Mouse (Mus musculus) intestine, embryonic 14.5 days (tissue): Measurements from ENCODE around the gene Olfr419. TPM values are rescaled to one million over a fixed set of nuclear protein-coding genes. Genes with fewer than 3 reads are reported as not detected.

ENCODE experiments used
- ATAC-seq: fragments of 200-750 bp; cut with Nextera tagmentation; replicated peaks from 2 replicates; pipeline ENCODE4 v1.8.0; 2017; ENCODE audit warnings: low read depth, moderate number of reproducible peaks, moderate TSS enrichment, moderate library complexity; ENCODE audit not compliant: low FRiP score, low TSS enrichment
- DNase-seq: peaks from one replicate; pipeline ENCODE4 v3.0.0-alpha.2; 2018; ENCODE audit warnings: low spot score
- H3K27ac ChIP-seq: fragments of 300-500 bp; sonication (generic); 2 replicates; pipeline ENCODE4 v1.5.1; 2014; ENCODE audit warnings: low read depth, mild to moderate bottlenecking, control low read depth
- H3K27me3 ChIP-seq: fragments of 300-500 bp; sonication (generic); replicated peaks from 2 replicates; pipeline ENCODE4 v1.6.1; 2014; ENCODE audit warnings: low read length, control low read depth; ENCODE audit not compliant: control insufficient read depth, insufficient read depth
- H3K36me3 ChIP-seq: fragments of 300-500 bp; sonication (generic); 2 replicates; pipeline ENCODE4 v1.6.1; 2014; ENCODE audit warnings: low read length, control low read depth; ENCODE audit not compliant: control insufficient read depth, insufficient read depth
- H3K4me1 ChIP-seq: fragments of 300-500 bp; sonication (generic); replicated peaks from 2 replicates; pipeline ENCODE4 v1.6.1; 2014; ENCODE audit warnings: low read length, control low read depth, mixed read lengths; ENCODE audit not compliant: control insufficient read depth, insufficient read depth
- H3K4me2 ChIP-seq: fragments of 300-500 bp; sonication (generic); 2 replicates; pipeline ENCODE4 v1.6.1; 2014; ENCODE audit warnings: low read length
- H3K4me3 ChIP-seq: fragments of 300-500 bp; sonication (generic); 2 replicates; pipeline ENCODE4 v1.5.1; 2014; ENCODE audit warnings: low read depth, low read length, control low read depth, mixed read lengths
- H3K9ac ChIP-seq: fragments of 300-500 bp; sonication (generic); 2 replicates; pipeline ENCODE4 v1.6.1; 2014; ENCODE audit warnings: mild to moderate bottlenecking, low read length
- H3K9me3 ChIP-seq: fragments of 300-500 bp; sonication (generic); 2 replicates; pipeline ENCODE4 v1.6.1; 2016; ENCODE audit warnings: low read length, control low read depth; ENCODE audit not compliant: control insufficient read depth
- WGBS: fragments of 180-500 bp; shearing (Covaris S2); extraction: QIAGEN DNeasy Blood & Tissue Kit; methylation state at CpG from one replicate; pipeline ENCODE4 v1.1.7; 2014; 5-methylcytosine and 5-hydroxymethylcytosine counted together
- polyA plus RNA-seq: library from polyadenylated mRNA; unstranded; fragments of >200 nt; fragmentation: Nextera tagmentation; extraction: Ambion mirVana; gene quantifications from 2 replicates; pipeline ENCODE4 v1.2.1, GENCODE M21; 2014

Olfr419 gene
- polyA plus RNA-seq = not detected in 2 replicates

DNA sequence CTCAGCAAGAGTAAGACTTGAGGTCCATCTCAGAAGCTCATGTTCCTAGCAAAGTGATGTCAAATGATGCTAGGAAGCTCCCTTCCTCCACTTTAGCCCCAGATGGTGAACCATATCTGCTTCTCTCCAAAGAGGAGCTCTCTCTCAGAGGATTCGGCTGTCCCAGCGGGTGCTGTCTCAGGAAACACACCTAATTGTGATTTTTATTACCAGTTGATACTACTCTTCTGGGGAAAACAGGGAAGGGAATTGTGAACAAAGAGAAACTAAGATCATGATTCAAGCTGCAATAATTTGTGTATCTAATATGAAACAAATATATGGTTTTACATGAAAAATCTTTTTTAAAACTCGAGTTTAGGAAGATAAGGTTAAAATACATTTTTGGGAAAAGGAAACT, at the start of gene Olfr419:
Gene Olfr419 (minus strand): TSS at position 101 of the 400 bp plus-strand sequence.
- H3K27me3 ChIP-seq = no peaks in the 10 kb centered on the region
- no peak within 1 kb of the TSS for H3K27ac ChIP-seq
- H3K36me3 ChIP-seq = no peaks in the 10 kb centered on the region
- no peak within 1 kb of the TSS for H3K4me2 ChIP-seq
- no peaks in the 10 kb centered on the region for H3K9me3 ChIP-seq
- H3K4me3 ChIP-seq = no peak within 1 kb of the TSS
- 73% methylated on average over 3 of the region's 3 CpGs for WGBS
- no peaks in the 10 kb centered on the region for H3K4me1 ChIP-seq
- DNase-seq (no peak), ATAC-seq (no peak)
- no peak within 1 kb of the TSS for H3K9ac ChIP-seq

GRCm38 (mm10) chr1:174270643-174271042, 18.8 kb upstream of the Olfr419 start:
- H3K9ac ChIP-seq = no peak overlapping the region
- H3K27me3 ChIP-seq = no peaks in the 10 kb centered on the region
- no peak overlapping the region for H3K4me2 ChIP-seq
- H3K36me3 ChIP-seq = no peaks in the 10 kb centered on the region
- 81% methylated on average over 3 of the region's 3 CpGs for WGBS
- DNase-seq (no peak), ATAC-seq (no peak)
- H3K9me3 ChIP-seq = no peaks in the 10 kb centered on the region
- no peak overlapping the region for H3K27ac ChIP-seq
- no peaks in the 10 kb centered on the region for H3K4me1 ChIP-seq
- no peak overlapping the region for H3K4me3 ChIP-seq

DNA sequence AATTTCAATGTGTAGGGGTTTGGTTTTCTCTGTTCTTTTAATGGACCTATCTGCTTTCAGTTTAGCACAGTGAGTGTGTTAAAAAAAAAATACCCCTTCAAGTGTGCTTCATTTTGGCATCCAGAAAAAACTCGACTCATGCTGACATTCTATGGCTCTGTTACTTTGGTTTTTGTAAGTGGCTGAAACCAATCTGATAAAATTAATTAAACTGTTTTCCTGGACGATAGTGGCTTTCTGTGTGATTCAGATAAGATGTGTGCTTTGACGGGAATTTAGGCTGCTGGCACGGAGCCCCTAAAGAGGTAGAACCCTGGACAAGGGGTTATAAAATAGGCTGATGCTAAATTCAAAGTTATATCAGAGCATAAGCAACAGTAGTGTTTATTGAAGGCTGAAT, 17.3 kb upstream of the Olfr419 start:
- DNase-seq (no peak), ATAC-seq (no peak)
- H3K27me3 ChIP-seq = no peaks in the 10 kb centered on the region
- no peak overlapping the region for H3K4me3 ChIP-seq
- 76% methylated on average over 4 of the region's 4 CpGs for WGBS
- no peaks in the 10 kb centered on the region for H3K9me3 ChIP-seq
- no peak overlapping the region for H3K4me2 ChIP-seq
- H3K4me1 ChIP-seq = no peaks in the 10 kb centered on the region
- no peak overlapping the region for H3K27ac ChIP-seq
- H3K9ac ChIP-seq = no peak overlapping the region
- no peaks in the 10 kb centered on the region for H3K36me3 ChIP-seq

- no peak for DNase-seq
- no peaks in the 10 kb centered on the region for H3K9me3 ChIP-seq
- H3K4me2 ChIP-seq = no peak overlapping the region
- no peaks in the 10 kb centered on the region for H3K36me3 ChIP-seq
- 83% methylated on average over 4 of the region's 4 CpGs for WGBS
- H3K4me1 ChIP-seq = no peaks in the 10 kb centered on the region
- H3K27ac ChIP-seq = no peak overlapping the region
- no peak overlapping the region for H3K9ac ChIP-seq
- no peaks in the 10 kb centered on the region for H3K27me3 ChIP-seq
- ATAC-seq = no peak
- H3K4me3 ChIP-seq = no peak overlapping the region
Measured at GRCm38 (mm10) chr1:174267816-174268215, 16.0 kb upstream of the Olfr419 start.

- no peak overlapping the region for H3K9ac ChIP-seq
- no peak overlapping the region for H3K4me3 ChIP-seq
- DNase-seq (no peak), ATAC-seq (no peak)
- no peak overlapping the region for H3K27ac ChIP-seq
- no peaks in the 10 kb centered on the region for H3K36me3 ChIP-seq
- no peak overlapping the region for H3K4me2 ChIP-seq
- H3K9me3 ChIP-seq = no peaks in the 10 kb centered on the region
- no peaks in the 10 kb centered on the region for H3K4me1 ChIP-seq
- H3K27me3 ChIP-seq = no peaks in the 10 kb centered on the region
- 81% methylated on average over 2 of the region's 2 CpGs for WGBS
Measured at GRCm38 (mm10) chr1:174250376-174250775, 1.5 kb downstream of the Olfr419 start.

GRCm38 (mm10) chr1:174247170-174247569, 4.7 kb downstream of the Olfr419 start:
- Histone ChIP-seq H3K36me3 (no peaks in the 10 kb centered on the region), H3K9ac (no peak overlapping the region), H3K4me2 (no peak overlapping the region), H3K4me1 (no peaks in the 10 kb centered on the region), H3K4me3 (no peak overlapping the region), H3K27ac (no peak overlapping the region), H3K9me3 (no peaks in the 10 kb centered on the region), H3K27me3 (no peaks in the 10 kb centered on the region)
- ATAC-seq (no peak), DNase-seq (no peak)
- 92% methylated on average over 6 of the region's 6 CpGs for WGBS

GRCm38 (mm10) chr1:174246080-174246479, 5.8 kb downstream of the Olfr419 start:
- 55% methylated on average over 1 of the region's 1 CpGs for WGBS
- H3K4me1 ChIP-seq = no peaks in the 10 kb centered on the region
- H3K4me2 ChIP-seq = no peak overlapping the region
- no peaks in the 10 kb centered on the region for H3K9me3 ChIP-seq
- H3K9ac ChIP-seq = no peak overlapping the region
- DNase-seq = no peak
- H3K36me3 ChIP-seq = no peaks in the 10 kb centered on the region
- H3K27ac ChIP-seq = no peak overlapping the region
- no peaks in the 10 kb centered on the region for H3K27me3 ChIP-seq
- no peak for ATAC-seq
- no peak overlapping the region for H3K4me3 ChIP-seq

GRCm38 (mm10) chr1:174244621-174245020, 7.2 kb downstream of the Olfr419 start:
- Histone ChIP-seq H3K36me3 (no peaks in the 10 kb centered on the region), H3K9me3 (no peaks in the 10 kb centered on the region), H3K4me1 (no peaks in the 10 kb centered on the region), H3K27ac (no peak overlapping the region), H3K4me2 (no peak overlapping the region), H3K27me3 (no peaks in the 10 kb centered on the region), H3K4me3 (no peak overlapping the region), H3K9ac (no peak overlapping the region)
- WGBS = 79% methylated on average over 2 of the region's 2 CpGs
- DNase-seq = no peak
- ATAC-seq = no peak

- DNase-seq (no peak), ATAC-seq (no peak)
- Histone ChIP-seq H3K4me2 (no peak overlapping the region), H3K9ac (no peak overlapping the region), H3K27me3 (no peaks in the 10 kb centered on the region), H3K27ac (no peak overlapping the region), H3K4me1 (no peaks in the 10 kb centered on the region), H3K9me3 (no peaks in the 10 kb centered on the region), H3K4me3 (no peak overlapping the region), H3K36me3 (no peaks in the 10 kb centered on the region)
- WGBS = 87% methylated on average over 4 of the region's 4 CpGs
Measured at GRCm38 (mm10) chr1:174239916-174240315, 11.9 kb downstream of the Olfr419 start.
